Mouse (Mus musculus) testis, adult 2 months (tissue): ENCODE results near the gene Tenm4. TPM values are rescaled to one million over a fixed set of nuclear protein-coding genes. Genes with fewer than 3 reads are reported as not detected.

ENCODE experiments used
- H3K27ac ChIP-seq: fragments of 200-500 bp; 2 replicates; pipeline ENCODE4 v1.5.1; 2012; ENCODE audit warnings: low read depth, low read length; ENCODE audit not compliant: control insufficient read depth, insufficient read depth
- H3K27me3 ChIP-seq: fragments of 200-500 bp; 2 replicates; pipeline ENCODE4 v1.6.1; 2012; ENCODE audit warnings: mild to moderate bottlenecking, low read length, moderate library complexity; ENCODE audit not compliant: control insufficient read depth, insufficient read depth
- H3K36me3 ChIP-seq: fragments of 200-500 bp; 2 replicates; pipeline ENCODE4 v1.6.1; 2012; ENCODE audit warnings: mild to moderate bottlenecking, low read length; ENCODE audit not compliant: control insufficient read depth, insufficient read depth
- H3K4me1 ChIP-seq: fragments of 200-500 bp; 2 replicates; pipeline ENCODE4 v1.6.1; 2012; ENCODE audit warnings: low read length; ENCODE audit not compliant: control insufficient read depth, insufficient read depth
- H3K4me3 ChIP-seq: fragments of 200-500 bp; 2 replicates; pipeline ENCODE4 v1.5.1; 2012; ENCODE audit warnings: low read depth, mild to moderate bottlenecking, low read length, moderate library complexity, mixed read lengths; ENCODE audit not compliant: control insufficient read depth
- CTCF ChIP-seq: fragments of 200-500 bp; IDR thresholded peaks from 2 replicates; pipeline ENCODE4 v1.5.1; 2012; ENCODE audit warnings: low read depth, mild to moderate bottlenecking, inconsistent platforms, low read length, moderate library complexity; ENCODE audit not compliant: control insufficient read depth, insufficient read depth, insufficient replicate concordance
- POLR2A ChIP-seq: fragments of 200-500 bp; IDR thresholded peaks from 2 replicates; pipeline ENCODE4 v1.6.1; 2012; ENCODE audit warnings: low read depth, mild to moderate bottlenecking, inconsistent platforms, low read length, moderate library complexity; ENCODE audit not compliant: control insufficient read depth
- polyA plus RNA-seq: library from polyadenylated mRNA; depleted of rRNA; stranded (reverse); fragments of >200 nt; gene quantifications from 2 replicates; pipeline ENCODE4 v1.2.3, GENCODE M21; 2012

Tenm4 gene
- polyA plus RNA-seq, 1 experiment: 2.3 TPM

GRCm38 (mm10) chr7:96433307-96433706 is 262.3 kb downstream of the Tenm4 start:
- Histone ChIP-seq H3K27me3 (no peaks in the 10 kb centered on the region), H3K36me3 (no peaks in the 10 kb centered on the region), H3K4me1 (no peaks in the 10 kb centered on the region), H3K27ac (no peak overlapping the region), H3K4me3 (no peak overlapping the region)
- TF ChIP-seq POLR2A: no peak
- TF ChIP-seq CTCF: no peak

GRCm38 (mm10) chr7:96438392-96438791 is 267.3 kb downstream of the Tenm4 start:
- Histone ChIP-seq H3K4me3 (no peak overlapping the region), H3K27ac (no peak overlapping the region), H3K4me1 (no peaks in the 10 kb centered on the region), H3K27me3 (no peaks in the 10 kb centered on the region), H3K36me3 (no peaks in the 10 kb centered on the region)
- TF ChIP-seq CTCF (no peak), POLR2A (no peak)

- no peak overlapping the region for H3K4me3 ChIP-seq
- TF ChIP-seq CTCF (no peak), POLR2A (no peak)
- H3K36me3 ChIP-seq: no peaks in the 10 kb centered on the region
- no peaks in the 10 kb centered on the region for H3K4me1 ChIP-seq
- H3K27me3 ChIP-seq: no peaks in the 10 kb centered on the region
- H3K27ac ChIP-seq: no peak overlapping the region
These were observed 269.2 kb downstream of the Tenm4 start for GRCm38 (mm10) chr7:96440161-96440707.

GRCm38 (mm10) chr7:96445771-96446170 is 274.7 kb downstream of the Tenm4 start:
- no peaks in the 10 kb centered on the region for H3K4me1 ChIP-seq
- no peaks in the 10 kb centered on the region for H3K36me3 ChIP-seq
- TF ChIP-seq CTCF: no peak
- H3K27me3 ChIP-seq: no peaks in the 10 kb centered on the region
- no peak overlapping the region for H3K4me3 ChIP-seq
- H3K27ac ChIP-seq: no peak overlapping the region

- Histone ChIP-seq H3K27ac (no peak overlapping the region), H3K36me3 (no peaks in the 10 kb centered on the region), H3K4me1 (no peaks in the 10 kb centered on the region), H3K27me3 (no peaks in the 10 kb centered on the region), H3K4me3 (no peak overlapping the region)
- TF ChIP-seq POLR2A (no peak), CTCF (no peak)
These were observed 276.9 kb downstream of the Tenm4 start for GRCm38 (mm10) chr7:96447806-96448397.

- Histone ChIP-seq H3K4me3 (no peak overlapping the region), H3K27me3 (no peaks in the 10 kb centered on the region), H3K27ac (no peak overlapping the region), H3K36me3 (no peaks in the 10 kb centered on the region), H3K4me1 (no peaks in the 10 kb centered on the region)
- TF ChIP-seq POLR2A (no peak), CTCF (no peak)
These were observed 284.9 kb downstream of the Tenm4 start for GRCm38 (mm10) chr7:96455957-96456356.

DNA sequence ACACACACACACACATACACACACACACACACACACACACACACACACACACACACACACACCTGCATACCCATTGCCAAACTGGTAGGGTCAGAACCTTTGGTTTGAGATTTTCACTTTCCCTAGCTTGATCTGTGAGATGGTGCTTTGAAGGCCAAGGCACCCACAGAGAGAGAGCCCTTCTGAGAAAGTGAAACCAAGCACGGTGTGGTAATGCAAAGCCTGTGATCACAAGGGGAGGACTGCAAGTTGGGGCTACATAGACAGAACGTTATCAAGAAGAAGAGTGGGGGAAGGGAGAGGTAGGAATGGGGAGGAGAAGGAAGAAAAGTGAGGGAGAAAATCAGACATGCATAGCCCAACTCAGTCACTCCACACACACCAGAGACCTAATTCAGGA is 285.6 kb downstream of the Tenm4 start:
- no peaks in the 10 kb centered on the region for H3K36me3 ChIP-seq
- TF ChIP-seq POLR2A: no peak
- H3K27ac ChIP-seq: no peak overlapping the region
- no peaks in the 10 kb centered on the region for H3K27me3 ChIP-seq
- H3K4me1 ChIP-seq: no peaks in the 10 kb centered on the region
- no peak overlapping the region for H3K4me3 ChIP-seq

GRCm38 (mm10) chr7:96457891-96458290 is 286.8 kb downstream of the Tenm4 start:
- no peaks in the 10 kb centered on the region for H3K36me3 ChIP-seq
- no peak overlapping the region for H3K27ac ChIP-seq
- H3K4me3 ChIP-seq: no peak overlapping the region
- H3K4me1 ChIP-seq: no peaks in the 10 kb centered on the region
- no peaks in the 10 kb centered on the region for H3K27me3 ChIP-seq
- TF ChIP-seq POLR2A (no peak), CTCF (no peak)
